Comparison of ENCODE assay signal across 18 mouse cellular contexts in the genomic region with DNA sequence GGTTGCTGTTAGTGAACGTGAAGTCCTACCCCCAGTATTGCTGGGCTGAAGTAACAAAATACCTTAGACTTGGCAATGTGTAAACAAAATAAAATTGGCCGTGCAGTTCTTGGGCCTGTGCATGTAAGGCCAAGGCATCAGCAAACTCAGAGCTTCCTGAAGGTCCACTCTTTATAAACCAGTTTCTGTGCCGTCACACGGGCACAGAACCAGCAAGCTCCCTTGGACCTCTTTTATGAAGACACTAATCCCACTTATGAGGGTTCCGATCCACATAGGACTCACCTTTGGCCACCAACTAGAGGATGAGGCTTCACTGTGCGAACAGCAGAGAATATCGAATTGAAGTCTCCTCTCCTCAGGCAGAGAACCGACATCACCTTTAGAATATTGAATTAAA. TPM values are rescaled to one million over a fixed set of nuclear protein-coding genes. Genes with fewer than 3 reads are reported as not detected.
DNase-seq lines count a peak whose midpoint lies in the region; ATAC-seq lines count a peak whose summit lies in the region.
"Had no signal": no experiment of that assay in that cellular context is flagged by ENCODE, and none has a peak within 500 bp of the region (broad histone marks: within the 10 kb centered on the region; RNA-seq: fewer than 3 reads in every experiment).

No protein-coding gene starts in this region.

- no peak for ATAC-seq in midbrain, embryonic 11.5 days (ENCODE audit: low FRiP score)
- ATAC-seq in midbrain, embryonic 15.5 days (replicated peaks): no peak
- ATAC-seq: activated CD4-positive, CD25-positive, alpha-beta regulatory T cell, adult 4 months; CD4-positive, CD25-positive, alpha-beta regulatory T cell, adult 4 months; Patski had no signal

- no peaks in the 10 kb centered on the region for H3K4me1 ChIP-seq in midbrain, embryonic 11.5 days (ENCODE audit: control insufficient read depth, insufficient read depth, low read length)
- 0 out of 2 replicates have a peak, but pooled peaks cover 4% of the 10 kb centered on the region for H3K4me1 ChIP-seq in midbrain, embryonic 15.5 days

- H3K9me3 ChIP-seq in midbrain, embryonic 11.5 days (ENCODE audit: control insufficient read depth, low read length): no peaks in the 10 kb centered on the region
- H3K9me3 ChIP-seq in midbrain, embryonic 15.5 days: no peaks in the 10 kb centered on the region
- H3K9me3 ChIP-seq: G1E had no signal

- no peak overlapping the region for H3K9ac ChIP-seq in midbrain, embryonic 11.5 days (ENCODE audit: low read length)
- H3K9ac ChIP-seq in midbrain, embryonic 15.5 days: no peak overlapping the region

- H3K36me3 ChIP-seq in midbrain, embryonic 11.5 days (ENCODE audit: control insufficient read depth, insufficient read depth, low read length): no peaks in the 10 kb centered on the region
- H3K36me3 ChIP-seq in midbrain, embryonic 15.5 days (replicated peaks): no peaks in the 10 kb centered on the region
- H3K36me3 ChIP-seq: G1E had no signal

- no peak overlapping the region for H3K4me2 ChIP-seq in midbrain, embryonic 11.5 days
- H3K4me2 ChIP-seq in midbrain, embryonic 15.5 days: no peak overlapping the region

- no peak overlapping the region for H3K4me3 ChIP-seq in midbrain, embryonic 11.5 days (ENCODE audit: low read depth, low read length)
- no peak overlapping the region for H3K4me3 ChIP-seq in midbrain, embryonic 15.5 days

- intact Hi-C loops in heart, postnatal 10 days (cut with DNase I): no loop called here

- H3K27me3 ChIP-seq in midbrain, embryonic 11.5 days (ENCODE audit: control insufficient read depth, insufficient read depth, low read length): no peaks in the 10 kb centered on the region
- no peaks in the 10 kb centered on the region for H3K27me3 ChIP-seq in midbrain, embryonic 15.5 days (replicated peaks)

- no peak overlapping the region for H3K27ac ChIP-seq in midbrain, embryonic 11.5 days (ENCODE audit: low read depth, low read length)
- H3K27ac ChIP-seq in midbrain, embryonic 15.5 days: no peak overlapping the region

- WGBS in midbrain, embryonic 11.5 days: 91% methylated on average over 8 of the region's 8 CpGs
- WGBS in midbrain, embryonic 15.5 days: 94% methylated on average over 8 of the region's 8 CpGs

- DNase-seq in heart, adult 11 months: peak; percentile 53
- no peak for DNase-seq in heart, postnatal 10 days
- peak; percentile 69 for DNase-seq in midbrain, embryonic 11.5 days (ENCODE audit: low spot score, missing footprints)
- DNase-seq: adrenal gland, adult 2 months; adrenal gland, adult 8-10 months; adrenal gland, postnatal 10 days; adrenal gland, postnatal 14 days; adrenal gland, postnatal 25 days; adrenal gland, postnatal 36 days; B cell, adult 2 months; cerebellum, adult 11 months; cerebellum, adult 11-12 months; cerebellum, adult 18-20 months had no signal

RNA-seq across cellular contexts. Expression of a gene that starts 25.9 kb away (rescaled TPM):
- total RNA-seq in heart, postnatal 10 days (2021): 1 to 10 TPM; 7.7 to 8.8 TPM
- polyA plus RNA-seq in midbrain, embryonic 11.5 days (2014; fragmentation: Nextera tagmentation; extraction: Ambion mirVana): 16.0 and 16.4 TPM in 2 replicates
- 15.9 and 16.7 TPM in 2 replicates for polyA plus RNA-seq in midbrain, embryonic 15.5 days (2015; fragmentation: Nextera tagmentation; extraction: Ambion mirVana)

Comparison
In these comparisons a context has a peak if more than half of its experiments do, and no peak if none do; other contexts are left out.
1. DNase-seq: peak in heart, adult 11 months (single experiment) and midbrain, embryonic 11.5 days (single experiment); none in heart, postnatal 10 days (0 of 2).